Mouse (Mus musculus): ENCODE measurements around the gene Stk38. TPM values are rescaled to one million over a fixed set of nuclear protein-coding genes. Genes with fewer than 3 reads are reported as not detected.
"Not testable (repeated sequence)": the region's sequence is repeated elsewhere in the genome, so short reads cannot be mapped to it uniquely, and the experiment has no call there.

Gene Stk38
- polyA plus RNA-seq, 1 experiment from 2014 or later: 71.8 TPM

DNA sequence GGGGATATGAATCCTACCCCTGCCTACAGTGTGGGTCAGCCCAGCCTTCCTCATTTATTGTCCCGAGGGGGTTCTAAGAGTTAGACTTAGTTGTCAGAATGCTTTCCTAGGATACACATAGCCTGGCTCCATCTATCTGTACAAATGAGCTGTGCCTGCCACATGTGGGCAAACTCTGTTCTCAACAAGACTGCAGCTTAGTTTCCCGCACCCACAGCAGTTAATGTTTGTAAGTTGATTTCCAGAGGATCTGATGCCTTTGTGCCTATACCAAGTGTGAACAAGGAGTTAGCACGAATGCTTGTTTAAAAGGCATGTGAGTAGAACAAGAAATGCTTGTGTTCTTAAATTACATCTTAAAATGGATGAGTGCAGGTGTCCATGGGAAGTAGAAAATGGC, 35.8 kb upstream of the Stk38 start:
- no peak for ATAC-seq

DNA sequence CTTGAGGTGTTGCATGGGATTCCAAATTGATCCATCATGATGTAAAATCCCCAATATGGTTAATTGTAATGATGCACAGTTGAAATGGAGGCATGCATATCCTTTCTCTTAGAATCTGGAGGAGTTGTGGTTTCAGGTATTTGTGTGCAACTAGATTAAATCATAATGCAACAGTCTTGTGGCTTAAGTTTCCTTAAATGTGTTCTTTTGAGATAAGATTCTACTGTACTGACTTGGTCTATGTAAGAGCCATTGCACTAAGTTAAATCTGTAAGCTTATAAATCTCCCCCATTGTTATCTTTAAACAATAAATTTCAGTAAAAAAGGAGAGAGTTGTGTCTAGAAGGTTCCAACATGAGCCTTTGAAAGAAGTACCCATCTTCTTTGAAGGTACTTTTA, 34.8 kb upstream of the Stk38 start:
- Histone ChIP-seq H3K9ac (ENCODE audit: low read depth, low read length) (no peak overlapping the region), H3K4me2 (ENCODE audit: low read length) (no peak overlapping the region), H3K4me3 (ENCODE audit: low read length) (no peak overlapping the region), H3K36me3 (ENCODE audit: control insufficient read depth, insufficient read depth, low read length) (peaks cover 46% of the 10 kb centered on the region), H3K9me3 (ENCODE audit: control insufficient read depth, low read length) (no peaks in the 10 kb centered on the region), H3K27me3 (replicated peaks; ENCODE audit: control insufficient read depth, insufficient read depth, low read length) (no peaks in the 10 kb centered on the region), H3K4me1 (ENCODE audit: control insufficient read depth, insufficient read depth, low read depth, low read length) (peaks cover 2% of the 10 kb centered on the region), H3K27ac (ENCODE audit: low read depth, low read length) (no peak overlapping the region)
- no peak for ATAC-seq

More for the DNA sequence above, 35.8 kb upstream of the Stk38 start:
- Histone ChIP-seq H3K4me3 (ENCODE audit: low read length) (no peak overlapping the region), H3K36me3 (ENCODE audit: control insufficient read depth, insufficient read depth, low read length) (peaks cover 46% of the 10 kb centered on the region), H3K4me2 (ENCODE audit: low read length) (no peak overlapping the region), H3K9me3 (ENCODE audit: control insufficient read depth, low read length) (no peaks in the 10 kb centered on the region), H3K4me1 (ENCODE audit: control insufficient read depth, insufficient read depth, low read depth, low read length) (no peaks in the 10 kb centered on the region), H3K27ac (ENCODE audit: low read depth, low read length) (no peak overlapping the region), H3K9ac (ENCODE audit: low read depth, low read length) (no peak overlapping the region), H3K27me3 (replicated peaks; ENCODE audit: control insufficient read depth, insufficient read depth, low read length) (no peaks in the 10 kb centered on the region)
- 90% methylated on average over 3 of the region's 3 CpGs for WGBS

DNA sequence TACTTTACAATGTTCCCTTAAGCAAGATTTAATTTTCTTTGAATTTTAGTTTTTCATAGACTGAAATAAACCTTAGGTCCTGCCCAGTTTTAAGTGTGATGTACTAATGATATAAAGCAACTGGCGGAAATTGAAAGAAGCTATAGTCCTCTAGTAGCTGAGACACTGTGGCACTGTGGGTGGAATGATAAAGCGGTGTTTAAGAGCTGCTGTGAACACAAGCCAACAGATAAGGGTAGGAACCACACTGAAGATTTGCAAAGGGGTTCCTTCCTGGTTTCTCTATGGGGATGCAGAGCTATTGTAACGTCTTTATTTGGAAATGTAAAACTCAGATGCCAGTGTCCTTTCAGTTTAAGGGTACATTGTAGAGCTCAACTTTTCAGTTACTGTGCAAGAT, 33.8 kb upstream of the Stk38 start:
- ATAC-seq; H3K27ac ChIP-seq (ENCODE audit: low read depth, low read length); H3K4me2 ChIP-seq (ENCODE audit: low read length); H3K4me3 ChIP-seq (ENCODE audit: low read length); H3K4me1 ChIP-seq (ENCODE audit: control insufficient read depth, insufficient read depth, low read depth, low read length); H3K9me3 ChIP-seq (ENCODE audit: control insufficient read depth, low read length); H3K9ac ChIP-seq (ENCODE audit: low read depth, low read length); H3K27me3 ChIP-seq (replicated peaks; ENCODE audit: control insufficient read depth, insufficient read depth, low read length): not testable (repeated sequence)
- WGBS: 86% methylated on average over 3 of the region's 3 CpGs
- peaks cover 52% of the 10 kb centered on the region for H3K36me3 ChIP-seq (ENCODE audit: control insufficient read depth, insufficient read depth, low read length)

DNA sequence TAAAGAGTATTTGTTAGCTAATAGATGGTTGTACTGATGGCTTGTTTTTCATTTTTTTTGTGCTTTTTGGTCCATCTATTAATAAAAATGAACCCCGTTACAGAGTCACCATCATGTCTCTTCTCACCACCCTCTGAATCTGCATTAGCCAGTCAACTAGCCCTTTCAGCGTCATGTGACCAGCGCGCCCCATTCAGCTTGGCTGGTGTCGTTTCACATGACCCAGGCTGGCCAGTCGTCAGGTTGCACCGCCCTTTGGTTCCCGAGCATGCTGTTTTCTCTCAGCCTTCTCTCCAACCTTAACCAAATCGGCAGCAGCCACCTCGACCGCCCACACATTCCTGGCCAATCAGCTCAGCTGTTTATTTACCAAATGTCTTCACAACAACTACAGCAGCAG, 31.6 kb upstream of the Stk38 start:
- H3K4me2 ChIP-seq (ENCODE audit: low read length): no peak overlapping the region
- peaks cover 51% of the 10 kb centered on the region for H3K36me3 ChIP-seq (ENCODE audit: control insufficient read depth, insufficient read depth, low read length)
- no peak overlapping the region for H3K27ac ChIP-seq (ENCODE audit: low read depth, low read length)
- peaks cover 22% of the 10 kb centered on the region for H3K4me1 ChIP-seq (ENCODE audit: control insufficient read depth, insufficient read depth, low read depth, low read length)
- H3K27me3 ChIP-seq (replicated peaks; ENCODE audit: control insufficient read depth, insufficient read depth, low read length): no peaks in the 10 kb centered on the region
- 75% methylated on average over 11 of the region's 11 CpGs for WGBS
- H3K4me3 ChIP-seq (ENCODE audit: low read length): no peak overlapping the region
- no peak for ATAC-seq
- H3K9ac ChIP-seq (ENCODE audit: low read depth, low read length): no peak overlapping the region
- H3K9me3 ChIP-seq (ENCODE audit: control insufficient read depth, low read length): no peaks in the 10 kb centered on the region

DNA sequence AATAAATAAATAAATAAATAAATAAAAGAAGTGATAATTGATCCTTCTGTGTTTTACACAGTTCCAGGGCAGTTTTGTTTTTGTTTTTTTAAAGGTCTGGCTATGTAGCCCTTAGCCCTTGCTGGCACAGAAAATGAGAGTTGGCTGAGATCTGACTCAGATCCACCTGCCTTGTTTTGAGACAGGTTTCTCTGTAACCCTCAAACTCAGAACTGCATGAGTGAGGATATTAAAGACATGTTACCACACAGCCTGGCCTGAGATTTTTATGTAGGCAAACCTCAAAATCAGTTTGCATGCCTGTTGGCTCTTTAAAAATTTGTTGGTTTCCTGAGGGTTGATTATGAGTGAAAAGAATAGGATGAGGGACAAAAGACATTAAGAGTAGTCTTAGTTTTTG, 27.7 kb upstream of the Stk38 start:
- H3K9ac ChIP-seq (ENCODE audit: low read depth, low read length): no peak overlapping the region

DNA sequence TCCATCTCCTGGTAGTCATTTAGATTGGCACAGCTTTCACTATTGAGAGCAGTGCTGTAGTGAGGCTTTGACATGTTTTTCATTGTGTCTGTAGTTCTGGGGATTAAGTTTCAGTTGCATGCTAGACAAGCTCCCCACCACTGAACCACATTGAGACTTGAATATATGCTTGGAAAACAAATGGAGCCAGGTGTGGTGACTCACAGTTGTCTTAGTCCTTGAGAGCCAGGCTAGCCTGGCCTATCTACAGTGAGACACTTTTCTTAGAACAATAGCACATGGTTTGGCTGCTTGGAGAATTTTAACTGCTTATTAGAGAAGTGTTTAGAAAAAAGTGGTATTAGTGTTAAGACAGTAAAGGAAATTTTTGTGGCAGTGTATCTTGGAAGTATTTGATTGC, 26.5 kb upstream of the Stk38 start:
- Histone ChIP-seq H3K4me3 (ENCODE audit: low read length) (peak overlapping the region; percentile 59), H3K4me1 (ENCODE audit: control insufficient read depth, insufficient read depth, low read depth, low read length) (peaks cover 28% of the 10 kb centered on the region), H3K4me2 (ENCODE audit: low read length) (peak overlapping the region; percentile 75), H3K27me3 (replicated peaks; ENCODE audit: control insufficient read depth, insufficient read depth, low read length) (no peaks in the 10 kb centered on the region), H3K27ac (ENCODE audit: low read depth, low read length) (no peak overlapping the region), H3K36me3 (ENCODE audit: control insufficient read depth, insufficient read depth, low read length) (peaks cover 21% of the 10 kb centered on the region), H3K9me3 (ENCODE audit: control insufficient read depth, low read length) (no peaks in the 10 kb centered on the region), H3K9ac (ENCODE audit: low read depth, low read length) (peak overlapping the region; percentile 87)
- ATAC-seq: no peak

More for the DNA sequence above, 27.7 kb upstream of the Stk38 start:
- no peaks in the 10 kb centered on the region for H3K27me3 ChIP-seq (replicated peaks; ENCODE audit: control insufficient read depth, insufficient read depth, low read length)
- H3K4me2 ChIP-seq (ENCODE audit: low read length): peak overlapping the region; percentile 75
- peaks cover 28% of the 10 kb centered on the region for H3K4me1 ChIP-seq (ENCODE audit: control insufficient read depth, insufficient read depth, low read depth, low read length)
- no peaks in the 10 kb centered on the region for H3K9me3 ChIP-seq (ENCODE audit: control insufficient read depth, low read length)
- H3K36me3 ChIP-seq (ENCODE audit: control insufficient read depth, insufficient read depth, low read length): peaks cover 32% of the 10 kb centered on the region
- peak overlapping the region; percentile 59 for H3K4me3 ChIP-seq (ENCODE audit: low read length)
- H3K27ac ChIP-seq (ENCODE audit: low read depth, low read length): no peak overlapping the region
- ATAC-seq: no peak

DNA sequence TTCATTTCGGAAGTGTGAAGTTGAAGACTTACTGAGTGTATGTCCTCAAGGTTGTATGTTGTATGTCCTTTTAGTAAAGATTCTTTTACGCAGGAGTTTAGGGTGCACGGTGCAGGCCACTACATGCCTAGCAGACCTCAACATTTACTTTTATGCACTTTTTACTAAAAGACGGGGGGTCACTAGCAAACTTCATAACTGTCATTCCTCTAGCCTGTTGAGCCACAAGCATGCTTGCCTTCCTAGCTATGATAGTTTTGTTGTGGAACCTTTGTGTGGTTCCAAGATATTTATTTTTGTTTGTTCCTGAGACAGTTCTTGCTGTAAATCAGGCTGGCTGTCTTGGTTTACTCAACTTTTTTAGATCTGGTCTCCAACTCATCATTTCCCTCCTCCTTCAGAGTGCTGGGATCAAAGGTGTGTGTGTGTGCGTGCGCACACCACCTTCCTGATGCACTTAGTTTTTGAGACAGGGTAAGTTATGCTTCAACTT, 25.8 kb upstream of the Stk38 start:
- 1% methylated on average over 6 of the region's 6 CpGs for WGBS
- peaks cover 28% of the 10 kb centered on the region for H3K4me1 ChIP-seq (ENCODE audit: control insufficient read depth, insufficient read depth, low read depth, low read length)
- no peak overlapping the region for H3K27ac ChIP-seq (ENCODE audit: low read depth, low read length)
- no peak for ATAC-seq
- peak overlapping the region; percentile 59 for H3K4me3 ChIP-seq (ENCODE audit: low read length)
- peaks cover 16% of the 10 kb centered on the region for H3K36me3 ChIP-seq (ENCODE audit: control insufficient read depth, insufficient read depth, low read length)
- no peaks in the 10 kb centered on the region for H3K9me3 ChIP-seq (ENCODE audit: control insufficient read depth, low read length)
- no peaks in the 10 kb centered on the region for H3K27me3 ChIP-seq (replicated peaks; ENCODE audit: control insufficient read depth, insufficient read depth, low read length)
- peak overlapping the region; percentile 87 for H3K9ac ChIP-seq (ENCODE audit: low read depth, low read length)
- H3K4me2 ChIP-seq (ENCODE audit: low read length): peak overlapping the region; percentile 75

DNA sequence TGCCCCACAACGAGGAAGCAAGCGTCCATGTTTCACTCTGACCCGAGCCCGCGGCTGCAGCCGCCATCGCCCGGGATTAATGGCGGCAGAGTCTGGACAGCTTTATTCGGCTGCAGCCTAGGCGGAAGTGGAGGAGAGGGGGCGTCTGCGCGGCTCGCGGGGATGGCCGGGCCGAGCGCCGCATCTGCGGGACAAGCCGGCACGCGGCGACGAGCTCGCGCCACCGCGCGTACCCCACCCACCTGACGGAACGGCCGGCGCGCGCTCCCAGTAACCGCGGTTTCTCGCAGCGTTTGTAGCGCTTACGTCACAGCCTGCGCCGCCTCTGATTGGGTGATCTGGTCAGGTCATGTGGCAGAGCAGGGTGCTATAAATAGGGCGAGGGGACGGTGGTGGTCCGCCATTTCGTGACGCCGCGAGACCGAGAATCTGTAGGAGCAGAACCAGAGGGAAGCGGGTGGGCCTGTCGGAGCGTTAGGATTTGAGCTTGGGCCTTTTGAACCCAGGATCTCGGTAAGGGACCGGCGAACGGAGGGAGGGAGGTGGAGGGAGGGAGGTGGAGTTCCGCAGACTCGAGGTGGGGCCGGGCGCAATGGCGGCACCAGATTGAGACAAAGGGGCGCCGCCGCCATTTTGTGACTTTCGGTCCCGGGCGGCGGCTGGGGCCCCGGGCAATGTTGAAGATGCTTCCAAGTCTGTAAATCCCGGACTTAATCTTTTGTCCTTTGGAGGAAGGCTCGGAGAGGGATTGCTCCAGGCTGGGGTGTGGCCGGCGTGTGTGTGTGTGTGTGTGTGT, 24.7 kb upstream of the Stk38 start, which contains the start of gene Srsf3:
TSS of gene Srsf3 (plus strand) at position 355 of the 796 bp plus-strand sequence.
- H3K36me3 ChIP-seq (ENCODE audit: control insufficient read depth, insufficient read depth, low read length): peaks cover 12% of the 10 kb centered on the region
- peak; percentile 99 for ATAC-seq
- under 1% methylated on average over 71 of the region's 77 CpGs for WGBS
- H3K4me2 ChIP-seq (ENCODE audit: low read length): peak within 1 kb of the TSS; percentile 81
- H3K9me3 ChIP-seq (ENCODE audit: control insufficient read depth, low read length): no peaks in the 10 kb centered on the region
- peak within 1 kb of the TSS; percentile 97 for H3K27ac ChIP-seq (ENCODE audit: low read depth, low read length)
- peak within 1 kb of the TSS; percentile 59 for H3K4me3 ChIP-seq (ENCODE audit: low read length)
- H3K27me3 ChIP-seq (replicated peaks; ENCODE audit: control insufficient read depth, insufficient read depth, low read length): no peaks in the 10 kb centered on the region
- peaks cover 25% of the 10 kb centered on the region for H3K4me1 ChIP-seq (ENCODE audit: control insufficient read depth, insufficient read depth, low read depth, low read length)
- peak within 1 kb of the TSS; percentile 87 for H3K9ac ChIP-seq (ENCODE audit: low read depth, low read length)

DNA sequence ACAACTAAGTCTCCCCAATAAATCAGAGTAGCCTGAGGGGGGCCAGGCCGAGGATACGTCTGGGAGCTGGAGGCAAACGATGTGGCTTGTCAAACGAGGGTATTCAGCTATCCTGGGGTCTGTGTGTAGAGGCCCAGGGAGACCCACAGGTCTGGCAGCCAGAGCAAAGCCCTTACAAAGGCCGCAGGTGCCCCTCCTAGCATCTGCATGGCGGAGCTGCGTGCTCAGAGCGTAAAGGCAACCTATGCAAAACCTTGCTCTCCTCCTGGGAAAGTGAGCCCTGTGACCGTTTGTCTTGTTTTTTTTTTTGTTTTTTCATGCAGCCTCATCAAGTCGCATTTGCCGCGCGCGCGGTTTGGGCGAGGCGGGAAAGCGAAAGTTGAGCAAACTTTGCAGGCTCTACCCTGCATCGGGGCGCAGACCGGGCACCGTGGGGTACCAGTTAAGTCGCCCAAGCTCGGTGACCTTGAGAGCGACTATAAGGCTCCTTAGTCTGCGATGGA, 24.0 kb upstream of the Stk38 start:
- H3K9me3 ChIP-seq (ENCODE audit: control insufficient read depth, low read length): no peaks in the 10 kb centered on the region

More for the DNA sequence above, 24.0 kb upstream of the Stk38 start:
- no peak for ATAC-seq
- Histone ChIP-seq H3K27me3 (replicated peaks; ENCODE audit: control insufficient read depth, insufficient read depth, low read length) (no peaks in the 10 kb centered on the region), H3K4me1 (ENCODE audit: control insufficient read depth, insufficient read depth, low read depth, low read length) (peaks cover 21% of the 10 kb centered on the region), H3K4me3 (ENCODE audit: low read length) (peak overlapping the region; percentile 59), H3K27ac (ENCODE audit: low read depth, low read length) (peak overlapping the region; percentile 97), H3K36me3 (ENCODE audit: control insufficient read depth, insufficient read depth, low read length) (peaks cover 6% of the 10 kb centered on the region), H3K4me2 (ENCODE audit: low read length) (peak overlapping the region; percentile 81), H3K9ac (ENCODE audit: low read depth, low read length) (peak overlapping the region; percentile 86)
- WGBS: under 1% methylated on average over 26 of the region's 26 CpGs
